ENCODE assay signal across 9 mouse cellular contexts in genomic region chr11:6436442-6436841, GRCm38 (mm10). TPM values are rescaled to one million over a fixed set of nuclear protein-coding genes. Genes with fewer than 3 reads are reported as not detected.
A peak's percentile ranks its signal among the peaks of the same experiment; 100 is the strongest.
DNase-seq lines count a peak whose midpoint lies in the region; ATAC-seq and TF ChIP-seq lines count a peak whose summit lies in the region.
"Had no signal": no experiment of that assay in that cellular context is flagged by ENCODE, and none has a peak within 500 bp of the region (broad histone marks: within the 10 kb centered on the region; RNA-seq: fewer than 3 reads in every experiment).

No protein-coding gene starts in this region.

- no peak for TF ChIP-seq POLR2A in cerebellum, adult 2 months (IDR thresholded peaks at IDR 0.05; ENCODE audit: borderline replicate concordance, insufficient read depth, low read length)

- TF ChIP-seq CTCF in cerebellum, adult 2 months (IDR thresholded peaks at IDR 0.05; ENCODE audit: borderline replicate concordance, insufficient read depth, low read depth, low read length): peak; percentile 68
- peak; percentile 74 for TF ChIP-seq CTCF in kidney, postnatal 0 days (IDR thresholded peaks at IDR 0.05; ENCODE audit: low read depth)
- peak; percentile 80 for TF ChIP-seq CTCF in stomach, postnatal 0 days (IDR thresholded peaks at IDR 0.05; ENCODE audit: low read depth)

- ATAC-seq in kidney, postnatal 0 days (replicated peaks; ENCODE audit: low FRiP score, low read depth): 0 out of 2 replicates have a peak, but pooled peaks have one; percentile 40
- ATAC-seq in megakaryocyte-erythroid progenitor cell, adult 5-6 weeks (replicated peaks; ENCODE audit: low FRiP score, low TSS enrichment, poor library complexity, severe bottlenecking): peak; percentile 97
- ATAC-seq in stomach, postnatal 0 days (ENCODE audit: low FRiP score, low TSS enrichment): peak; percentile 64; the same call in 1 of the 2 replicates

- H3K9ac ChIP-seq in kidney, postnatal 0 days (ENCODE audit: low read depth, low read length): no peak overlapping the region
- H3K9ac ChIP-seq in stomach, postnatal 0 days (ENCODE audit: low read length): no peak overlapping the region
- H3K9ac ChIP-seq: hindbrain, embryonic 15.5 days had no signal

- no peak overlapping the region for H3K27ac ChIP-seq in cerebellum, adult 2 months (ENCODE audit: insufficient read depth, low read length)
- no peak overlapping the region for H3K27ac ChIP-seq in embryonic facial prominence, embryonic 10.5 days (replicated peaks)
- no peak overlapping the region for H3K27ac ChIP-seq in kidney, postnatal 0 days
- no peak overlapping the region for H3K27ac ChIP-seq in stomach, postnatal 0 days (replicated peaks)
- H3K27ac ChIP-seq: hindbrain, embryonic 15.5 days had no signal

- no peak overlapping the region for H3K4me2 ChIP-seq in kidney, postnatal 0 days (ENCODE audit: low read length)
- no peak overlapping the region for H3K4me2 ChIP-seq in stomach, postnatal 0 days (replicated peaks; ENCODE audit: low read depth)
- H3K4me2 ChIP-seq: hindbrain, embryonic 15.5 days had no signal

- DNase-seq in cerebellum, adult 2 months: peak; percentile 49 to 51
- no peak for DNase-seq in cerebellum, adult 8-10 months
- peak; percentile 40 to 57 for DNase-seq in right cerebral cortex, postnatal 10 days (ENCODE audit: low spot score in 2 of 2)
- DNase-seq in right cerebral cortex, postnatal 36 days (ENCODE audit: low spot score in 2 of 2): no peak
- DNase-seq in embryonic facial prominence, embryonic 10.5 days (ENCODE audit: low spot score): peak; percentile 44
- peak; percentile 53 for DNase-seq in kidney, postnatal 0 days (ENCODE audit: low spot score)
- DNase-seq in stomach, postnatal 0 days (ENCODE audit: low spot score): peak; percentile 49

- H3K4me3 ChIP-seq in cerebellum, adult 2 months (replicated peaks; ENCODE audit: insufficient read depth, low read depth, low read length): no peak overlapping the region
- H3K4me3 ChIP-seq in embryonic facial prominence, embryonic 10.5 days: no peak overlapping the region
- H3K4me3 ChIP-seq in kidney, postnatal 0 days (replicated peaks; ENCODE audit: low read depth, low read length): no peak overlapping the region
- no peak overlapping the region for H3K4me3 ChIP-seq in stomach, postnatal 0 days (ENCODE audit: low read depth, low read length)
- H3K4me3 ChIP-seq: hindbrain, embryonic 15.5 days had no signal

- peaks cover 93% of the 10 kb centered on the region for H3K36me3 ChIP-seq in embryonic facial prominence, embryonic 10.5 days (replicated peaks)
- H3K36me3 ChIP-seq in kidney, postnatal 0 days (ENCODE audit: insufficient read depth, low read length): peaks cover 25% of the 10 kb centered on the region
- peaks cover 17% of the 10 kb centered on the region; the same call in 1 of the 2 replicates for H3K36me3 ChIP-seq in stomach, postnatal 0 days (ENCODE audit: control insufficient read depth, insufficient read depth, low read length)

- no peaks in the 10 kb centered on the region for H3K4me1 ChIP-seq in cerebellum, adult 2 months (ENCODE audit: control insufficient read depth, insufficient read depth, low read length)
- H3K4me1 ChIP-seq in embryonic facial prominence, embryonic 10.5 days: no peaks in the 10 kb centered on the region
- no peaks in the 10 kb centered on the region for H3K4me1 ChIP-seq in kidney, postnatal 0 days (replicated peaks; ENCODE audit: insufficient read depth, low read length)
- no peaks in the 10 kb centered on the region for H3K4me1 ChIP-seq in stomach, postnatal 0 days (replicated peaks; ENCODE audit: control insufficient read depth, insufficient read depth)
- H3K4me1 ChIP-seq: hindbrain, embryonic 15.5 days had no signal

- H3K27me3 ChIP-seq in cerebellum, adult 2 months (ENCODE audit: control insufficient read depth, insufficient read depth, low read length): no peaks in the 10 kb centered on the region
- no peaks in the 10 kb centered on the region for H3K27me3 ChIP-seq in embryonic facial prominence, embryonic 10.5 days (replicated peaks; ENCODE audit: low read depth, poor library complexity, severe bottlenecking)
- no peaks in the 10 kb centered on the region for H3K27me3 ChIP-seq in kidney, postnatal 0 days (ENCODE audit: insufficient read depth, low read length)
- no peaks in the 10 kb centered on the region for H3K27me3 ChIP-seq in stomach, postnatal 0 days (ENCODE audit: control insufficient read depth, insufficient read depth, low read length)
- H3K27me3 ChIP-seq: hindbrain, embryonic 15.5 days had no signal

- H3K9me3 ChIP-seq in embryonic facial prominence, embryonic 10.5 days: no peaks in the 10 kb centered on the region
- H3K9me3 ChIP-seq in kidney, postnatal 0 days (replicated peaks; ENCODE audit: low read length): no peaks in the 10 kb centered on the region
- H3K9me3 ChIP-seq in stomach, postnatal 0 days (ENCODE audit: control insufficient read depth, low read length): no peaks in the 10 kb centered on the region
- H3K9me3 ChIP-seq: hindbrain, embryonic 15.5 days had no signal

- WGBS in cerebellum, adult 2 months: 62% methylated on average over 8 of the region's 8 CpGs
- WGBS in embryonic facial prominence, embryonic 10.5 days: 69% methylated on average over 8 of the region's 8 CpGs
- WGBS in kidney, postnatal 0 days: 78% methylated on average over 8 of the region's 8 CpGs
- WGBS in stomach, postnatal 0 days: 71% methylated on average over 8 of the region's 8 CpGs

- TF ChIP-seq EP300 in stomach, postnatal 0 days (optimal IDR thresholded peaks at IDR 0.05): no peak

RNA-seq across cellular contexts. Expression of gene H2afv, which starts 7.8 kb away (rescaled TPM):
- 106 and 107 TPM in 2 replicates for polyA plus RNA-seq in cerebellum, adult 2 months (2012; rRNA removed)
- polyA plus RNA-seq in embryonic facial prominence, embryonic 10.5 days (2016; fragmentation: Nextera tagmentation; extraction: Ambion mirVana): 746 and 786 TPM in 2 replicates
- polyA plus RNA-seq in kidney, postnatal 0 days (2015; fragmentation: Nextera tagmentation; extraction: Ambion mirVana): 441 and 458 TPM in 2 replicates
- total RNA-seq in megakaryocyte-erythroid progenitor cell, adult 5-6 weeks (2014; fragmentation: Nextera tagmentation): 144 and 178 TPM in 2 replicates
- 85.9 and 103 TPM in 2 replicates for total RNA-seq in megakaryocyte-erythroid progenitor cell, adult 5-6 weeks (2017)
- polyA plus RNA-seq in stomach, postnatal 0 days (2015; fragmentation: Nextera tagmentation; extraction: Ambion mirVana): 187 and 198 TPM in 2 replicates

RNA-seq across cellular contexts. Expression of gene Ppia, which starts 21.2 kb away (rescaled TPM):
- 2,288 and 2,321 TPM in 2 replicates for polyA plus RNA-seq in cerebellum, adult 2 months (2012; rRNA removed)
- 6,156 and 6,219 TPM in 2 replicates for polyA plus RNA-seq in embryonic facial prominence, embryonic 10.5 days (2016; fragmentation: Nextera tagmentation; extraction: Ambion mirVana)
- polyA plus RNA-seq in kidney, postnatal 0 days (2015; fragmentation: Nextera tagmentation; extraction: Ambion mirVana): 5,621 and 5,791 TPM in 2 replicates
- 3,823 and 4,304 TPM in 2 replicates for total RNA-seq in megakaryocyte-erythroid progenitor cell, adult 5-6 weeks (2014; fragmentation: Nextera tagmentation)
- total RNA-seq in megakaryocyte-erythroid progenitor cell, adult 5-6 weeks (2017): 1,965 and 1,971 TPM in 2 replicates
- 4,199 and 4,786 TPM in 2 replicates for polyA plus RNA-seq in stomach, postnatal 0 days (2015; fragmentation: Nextera tagmentation; extraction: Ambion mirVana)

RNA-seq across cellular contexts. Expression of gene Purb, which starts 39.3 kb away (rescaled TPM):
- polyA plus RNA-seq in cerebellum, adult 2 months (2012; rRNA removed): 76.9 and 81.9 TPM in 2 replicates
- polyA plus RNA-seq in embryonic facial prominence, embryonic 10.5 days (2016; fragmentation: Nextera tagmentation; extraction: Ambion mirVana): 17.5 and 17.7 TPM in 2 replicates
- polyA plus RNA-seq in kidney, postnatal 0 days (2015; fragmentation: Nextera tagmentation; extraction: Ambion mirVana): 24.5 and 26.4 TPM in 2 replicates
- 43.7 and 49.9 TPM in 2 replicates for total RNA-seq in megakaryocyte-erythroid progenitor cell, adult 5-6 weeks (2014; fragmentation: Nextera tagmentation)
- total RNA-seq in megakaryocyte-erythroid progenitor cell, adult 5-6 weeks (2017): 60.5 and 70.9 TPM in 2 replicates
- 17.5 and 19.6 TPM in 2 replicates for polyA plus RNA-seq in stomach, postnatal 0 days (2015; fragmentation: Nextera tagmentation; extraction: Ambion mirVana)

RNA-seq across cellular contexts. Expression of gene Zmiz2, which starts 47.6 kb away (rescaled TPM):
- 90.4 and 92.2 TPM in 2 replicates for polyA plus RNA-seq in cerebellum, adult 2 months (2012; rRNA removed)
- polyA plus RNA-seq in embryonic facial prominence, embryonic 10.5 days (2016; fragmentation: Nextera tagmentation; extraction: Ambion mirVana): 13.1 and 13.6 TPM in 2 replicates
- 9.9 TPM in 2 replicates for polyA plus RNA-seq in kidney, postnatal 0 days (2015; fragmentation: Nextera tagmentation; extraction: Ambion mirVana)
- 65.9 and 70.0 TPM in 2 replicates for total RNA-seq in megakaryocyte-erythroid progenitor cell, adult 5-6 weeks (2014; fragmentation: Nextera tagmentation)
- 5.6 and 10.4 TPM in 2 replicates for total RNA-seq in megakaryocyte-erythroid progenitor cell, adult 5-6 weeks (2017)
- polyA plus RNA-seq in stomach, postnatal 0 days (2015; fragmentation: Nextera tagmentation; extraction: Ambion mirVana): 7.1 and 8.7 TPM in 2 replicates

Comparison
In these comparisons a context has a peak if more than half of its experiments do, and no peak if none do; other contexts are left out.
1. DNase-seq: peak in cerebellum, adult 2 months (2 of 2), right cerebral cortex, postnatal 10 days (2 of 2), embryonic facial prominence, embryonic 10.5 days (single experiment), kidney, postnatal 0 days (single experiment) and stomach, postnatal 0 days (single experiment); none in cerebellum, adult 8-10 months (single experiment) and right cerebral cortex, postnatal 36 days (0 of 2).
2. ATAC-seq: peak in every context shown above with its lines; median percentile 97 in megakaryocyte-erythroid progenitor cell, adult 5-6 weeks; 64 in stomach, postnatal 0 days; 40 in kidney, postnatal 0 days.
3. Peak in every context shown above with its lines, with median percentiles within 50 percentile points of each other: CTCF ChIP-seq.